ENCODE assay signal across 18 mouse cellular contexts in the genomic region with DNA sequence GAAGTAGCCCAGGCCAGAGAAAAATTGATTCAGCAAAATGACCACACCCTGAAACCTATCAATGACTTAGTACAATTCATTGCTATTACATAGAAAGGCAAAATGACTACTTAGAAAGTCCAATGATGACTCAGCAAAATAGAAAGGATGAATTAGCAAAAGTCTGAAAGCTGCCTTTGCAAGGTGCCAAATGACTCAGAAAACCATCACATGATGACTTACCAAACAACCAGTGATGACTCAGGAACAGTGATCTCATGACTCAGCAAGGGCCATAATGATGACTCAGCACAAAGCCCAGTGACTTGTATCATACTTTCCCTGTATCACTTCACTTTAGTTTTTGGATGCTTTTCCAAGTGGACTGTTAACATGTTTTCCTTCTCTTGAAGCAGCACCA.
DNase-seq lines count a peak whose midpoint lies in the region; ATAC-seq and TF ChIP-seq lines count a peak whose summit lies in the region.
"Had no signal": no experiment of that assay in that cellular context is flagged by ENCODE, and none has a peak within 500 bp of the region (broad histone marks: within the 10 kb centered on the region; RNA-seq: fewer than 3 reads in every experiment).

No protein-coding gene starts in this region.

- peak; percentile 70 for ATAC-seq in granulocyte monocyte progenitor cell, adult 5-6 weeks (replicated peaks; ENCODE audit: poor library complexity, severe bottlenecking)
- no peak for ATAC-seq in forebrain, embryonic 14.5 days
- ATAC-seq: forebrain, embryonic 15.5 days; midbrain, embryonic 13.5 days had no signal

- peak; percentile 28 for DNase-seq in 3134 (ENCODE audit: extremely low read depth, insufficient read length, low spot score)
- DNase-seq in adrenal gland, postnatal 10 days: peak; percentile 9
- DNase-seq in forebrain, embryonic 14.5 days (ENCODE audit: low spot score): no peak
- DNase-seq in layer of hippocampus, adult 18-20 months (ENCODE audit: low spot score in 2 of 2): no peak
- no peak for DNase-seq in cerebellum, adult 9-11 months
- DNase-seq: cerebellum, adult 9-10 months; heart, adult 18-20 months; kidney, postnatal 25 days; layer of hippocampus, postnatal 36 days; lung, postnatal 14 days; thymus, postnatal 4 days had no signal

- no peak overlapping the region for H3K4me3 ChIP-seq in C2C12 (ENCODE audit: insufficient read depth, poor library complexity, severe bottlenecking)
- no peak overlapping the region for H3K4me3 ChIP-seq in forebrain, embryonic 14.5 days (ENCODE audit: low read depth, low read length)
- H3K4me3 ChIP-seq: embryonic facial prominence, embryonic 13.5 days; forebrain, embryonic 15.5 days; limb, embryonic 12.5 days; midbrain, embryonic 13.5 days had no signal

- H3K27ac ChIP-seq in forebrain, embryonic 14.5 days (ENCODE audit: low read depth, low read length): no peak overlapping the region
- H3K27ac ChIP-seq: embryonic facial prominence, embryonic 13.5 days; forebrain, embryonic 15.5 days; limb, embryonic 12.5 days; midbrain, embryonic 13.5 days; stomach, postnatal 0 days had no signal

- no peaks in the 10 kb centered on the region for H3K79me3 ChIP-seq in C2C12 (ENCODE audit: low read depth)

- no peak overlapping the region for H3K4me2 ChIP-seq in forebrain, embryonic 14.5 days (ENCODE audit: low read length)
- H3K4me2 ChIP-seq: embryonic facial prominence, embryonic 13.5 days; forebrain, embryonic 15.5 days; limb, embryonic 12.5 days; midbrain, embryonic 13.5 days had no signal

- H3ac ChIP-seq in C2C12 (ENCODE audit: control insufficient read depth, insufficient read length, low read depth): no peak overlapping the region

- H3K27me3 ChIP-seq in C2C12 (ENCODE audit: control insufficient read depth, insufficient read depth, insufficient read length): no peaks in the 10 kb centered on the region
- no peaks in the 10 kb centered on the region for H3K27me3 ChIP-seq in forebrain, embryonic 14.5 days (replicated peaks; ENCODE audit: control insufficient read depth, insufficient read depth, low read length)
- H3K27me3 ChIP-seq: embryonic facial prominence, embryonic 13.5 days; forebrain, embryonic 15.5 days; limb, embryonic 12.5 days; midbrain, embryonic 13.5 days had no signal

- H3K79me2 ChIP-seq in C2C12 (ENCODE audit: control insufficient read depth, insufficient read depth): no peaks in the 10 kb centered on the region

- no peaks in the 10 kb centered on the region for H3K36me3 ChIP-seq in C2C12 (ENCODE audit: control insufficient read depth, insufficient read depth)
- no peaks in the 10 kb centered on the region for H3K36me3 ChIP-seq in forebrain, embryonic 14.5 days (ENCODE audit: control insufficient read depth, insufficient read depth, low read length)
- H3K36me3 ChIP-seq: embryonic facial prominence, embryonic 13.5 days; forebrain, embryonic 15.5 days; limb, embryonic 12.5 days; midbrain, embryonic 13.5 days had no signal

- no peak overlapping the region for H3K9ac ChIP-seq in forebrain, embryonic 14.5 days (ENCODE audit: low read length)
- H3K9ac ChIP-seq: embryonic facial prominence, embryonic 13.5 days; forebrain, embryonic 15.5 days; limb, embryonic 12.5 days; midbrain, embryonic 13.5 days had no signal

- no peaks in the 10 kb centered on the region for H3K9me3 ChIP-seq in forebrain, embryonic 14.5 days (replicated peaks; ENCODE audit: control insufficient read depth, low read length)
- H3K9me3 ChIP-seq: embryonic facial prominence, embryonic 13.5 days; limb, embryonic 12.5 days; midbrain, embryonic 13.5 days had no signal

- no peaks in the 10 kb centered on the region for H3K4me1 ChIP-seq in forebrain, embryonic 14.5 days (ENCODE audit: control insufficient read depth, insufficient read depth, low read length)
- H3K4me1 ChIP-seq: embryonic facial prominence, embryonic 13.5 days; forebrain, embryonic 15.5 days; limb, embryonic 12.5 days; midbrain, embryonic 13.5 days had no signal

- no peak for TF ChIP-seq CTCF in C2C12 (IDR thresholded peaks at IDR 0.05; ENCODE audit: control insufficient read depth, insufficient read depth, insufficient read length)

TF ChIP-seq in C2C12, 6 proteins besides CTCF, POLR2A, EP300 and RAD21:
- TF ChIP-seq MYOD1 (IDR thresholded peaks at IDR 0.05; ENCODE audit: control insufficient read depth, insufficient read length, low read depth) (no peak), USF1 (IDR thresholded peaks at IDR 0.05; ENCODE audit: low read depth) (peak; percentile 47), CEBPB (IDR thresholded peaks at IDR 0.05; ENCODE audit: low read depth) (no peak), FOSL1 (IDR thresholded peaks at IDR 0.05; ENCODE audit: insufficient read depth, low read length, poor library complexity, severe bottlenecking) (peak; percentile 10)

Comparison
In these comparisons a context has a peak if more than half of its experiments do, and no peak if none do; other contexts are left out.
1. DNase-seq: peak in 3134 (single experiment) and adrenal gland, postnatal 10 days (single experiment); none in forebrain, embryonic 14.5 days (single experiment), layer of hippocampus, adult 18-20 months (0 of 2) and cerebellum, adult 9-11 months (single experiment).